Mouse (Mus musculus): ENCODE data around the gene Spdl1. TPM values are rescaled to one million over a fixed set of nuclear protein-coding genes. Genes with fewer than 3 reads are reported as not detected.

Spdl1 gene
- total and polyA plus RNA-seq, 2 experiments = 0.07 to 0.18 TPM

DNA sequence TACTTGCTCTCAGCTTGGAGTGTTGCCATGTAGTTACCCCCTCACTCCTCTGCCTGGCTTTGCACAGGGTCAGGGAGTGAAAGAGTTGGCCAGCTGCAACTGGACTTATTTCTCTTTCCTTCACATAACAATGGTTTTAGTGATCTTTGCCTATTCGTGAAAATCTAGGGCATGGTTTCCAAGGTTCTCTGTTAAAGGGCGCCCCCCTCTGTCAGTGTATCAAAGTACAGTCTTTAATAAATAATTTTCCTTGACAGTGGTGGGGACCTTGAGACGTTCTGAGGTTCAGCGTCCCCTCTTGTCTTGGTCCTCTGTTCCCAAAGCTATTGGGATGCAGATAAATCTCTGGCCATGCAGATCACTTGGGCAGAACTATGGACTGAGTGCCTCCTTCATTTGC is 37.3 kb downstream of the Spdl1 start:
- H3K27ac ChIP-seq (replicated peaks; ENCODE audit: insufficient read depth, low read depth, low read length) = no peak overlapping the region
- no peaks in the 10 kb centered on the region for H3K4me1 ChIP-seq (ENCODE audit: control insufficient read depth, insufficient read depth, low read length)
- TF ChIP-seq POLR2A (IDR thresholded peaks at IDR 0.05; ENCODE audit: extremely low read depth, insufficient read depth, low read length) = no peak
- no peak for TF ChIP-seq CTCF (IDR thresholded peaks at IDR 0.05; ENCODE audit: low read depth, low read length)
- no peak overlapping the region for H3K4me3 ChIP-seq (ENCODE audit: insufficient read depth, low read depth, low read length)
- 30% methylated on average over 4 of the region's 4 CpGs for WGBS
- no peaks in the 10 kb centered on the region for H3K36me3 ChIP-seq (ENCODE audit: control insufficient read depth, insufficient read depth, low read length)
- no peaks in the 10 kb centered on the region for H3K79me2 ChIP-seq (ENCODE audit: control insufficient read depth, insufficient read depth, low read length)
- no peak overlapping the region for H3K9ac ChIP-seq (ENCODE audit: low read depth, low read length)
- no peaks in the 10 kb centered on the region for H3K27me3 ChIP-seq (ENCODE audit: control insufficient read depth, insufficient read depth, low read length)
- no peak for DNase-seq (ENCODE audit: extremely low read depth, low read depth, low spot score)

DNA sequence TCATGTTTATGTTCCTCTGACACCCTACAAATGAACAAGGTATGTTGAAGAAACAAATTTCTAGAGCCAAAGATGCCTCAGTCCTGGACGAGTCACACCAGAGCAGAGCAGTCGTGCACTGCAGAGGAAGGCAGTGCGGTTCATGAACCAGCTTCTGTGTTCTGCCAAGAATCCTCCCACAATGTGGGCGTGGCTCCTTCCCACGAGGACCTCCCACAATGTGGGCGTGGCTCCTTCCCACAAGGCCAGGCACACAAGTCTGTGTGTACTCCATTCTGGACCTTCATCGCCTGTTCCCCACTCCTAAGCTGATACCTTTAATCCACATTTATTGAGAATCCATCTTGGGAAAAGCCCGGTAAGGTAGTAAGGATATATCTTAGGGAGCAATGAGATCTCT is 41.6 kb downstream of the Spdl1 start:
- Histone ChIP-seq H3K27ac (replicated peaks; ENCODE audit: insufficient read depth, low read depth, low read length) (no peak overlapping the region), H3K4me3 (ENCODE audit: insufficient read depth, low read depth, low read length) (no peak overlapping the region), H3K4me1 (ENCODE audit: control insufficient read depth, insufficient read depth, low read length) (no peaks in the 10 kb centered on the region), H3K9ac (ENCODE audit: low read depth, low read length) (no peak overlapping the region), H3K36me3 (ENCODE audit: control insufficient read depth, insufficient read depth, low read length) (no peaks in the 10 kb centered on the region), H3K79me2 (ENCODE audit: control insufficient read depth, insufficient read depth, low read length) (no peaks in the 10 kb centered on the region), H3K27me3 (ENCODE audit: control insufficient read depth, insufficient read depth, low read length) (no peaks in the 10 kb centered on the region)
- TF ChIP-seq POLR2A (IDR thresholded peaks at IDR 0.05; ENCODE audit: extremely low read depth, insufficient read depth, low read length) (no peak), CTCF (IDR thresholded peaks at IDR 0.05; ENCODE audit: low read depth, low read length) (no peak)
- no peak for DNase-seq (ENCODE audit: extremely low read depth, low read depth, low spot score)
- 50% methylated on average over 8 of the region's 8 CpGs for WGBS

DNA sequence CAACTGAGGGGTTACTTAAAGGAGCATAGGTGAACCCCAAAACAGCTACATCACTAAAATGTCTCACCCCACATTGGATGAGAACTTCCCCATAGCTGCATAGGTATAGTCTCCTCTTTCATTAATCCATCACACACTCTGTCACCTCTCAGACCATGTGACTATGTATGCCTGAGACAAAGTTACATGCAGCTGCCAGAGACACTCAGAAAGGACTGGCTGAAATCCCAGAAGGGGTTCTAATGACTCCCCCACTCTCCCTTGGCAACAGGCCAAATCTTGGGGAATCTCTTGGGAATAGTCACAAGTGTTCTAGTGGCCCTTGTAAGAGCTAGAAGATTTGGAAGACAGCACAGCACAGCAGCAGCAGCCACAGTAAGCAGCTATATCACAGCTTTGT is 48.6 kb downstream of the Spdl1 start:
- TF ChIP-seq POLR2A (IDR thresholded peaks at IDR 0.05; ENCODE audit: extremely low read depth, insufficient read depth, low read length) = no peak
- TF ChIP-seq CTCF (IDR thresholded peaks at IDR 0.05; ENCODE audit: low read depth, low read length) = no peak
- H3K4me3 ChIP-seq (ENCODE audit: insufficient read depth, low read depth, low read length) = no peak overlapping the region
- H3K79me2 ChIP-seq (ENCODE audit: control insufficient read depth, insufficient read depth, low read length) = no peaks in the 10 kb centered on the region
- H3K27me3 ChIP-seq (ENCODE audit: control insufficient read depth, insufficient read depth, low read length) = no peaks in the 10 kb centered on the region
- H3K9ac ChIP-seq (ENCODE audit: low read depth, low read length) = no peak overlapping the region
- DNase-seq (ENCODE audit: extremely low read depth, low read depth, low spot score) = no peak
- H3K27ac ChIP-seq (replicated peaks; ENCODE audit: insufficient read depth, low read depth, low read length) = no peak overlapping the region
- H3K36me3 ChIP-seq (ENCODE audit: control insufficient read depth, insufficient read depth, low read length) = no peaks in the 10 kb centered on the region
- no peaks in the 10 kb centered on the region for H3K4me1 ChIP-seq (ENCODE audit: control insufficient read depth, insufficient read depth, low read length)

DNA sequence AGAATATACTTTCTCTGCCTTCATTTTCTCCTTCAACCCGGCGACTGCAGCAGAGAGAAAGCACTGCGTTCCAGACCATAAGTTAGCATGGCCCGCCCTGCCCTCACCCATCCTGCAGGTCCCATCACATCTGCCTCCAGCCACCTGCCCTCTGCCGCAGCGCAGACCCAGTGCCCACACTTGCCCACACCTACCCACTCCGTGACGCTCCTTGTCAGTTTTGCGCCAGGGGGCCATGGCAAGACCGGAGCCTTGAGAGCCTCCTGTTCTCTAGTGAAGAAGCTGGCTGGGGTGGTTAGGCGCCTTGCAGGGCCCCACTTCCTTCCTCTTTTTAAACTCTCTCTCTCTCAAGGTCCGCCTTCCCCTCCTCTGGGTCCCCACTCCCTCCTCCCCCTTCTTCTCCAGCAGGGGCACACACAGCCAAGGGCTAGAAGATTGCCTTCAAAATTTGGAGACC is 49.8 kb downstream of the Spdl1 start, which contains the start of gene Dock2:
TSS of gene Dock2 (minus strand) at position 306 of the 457 bp plus-strand sequence.
- Histone ChIP-seq H3K27me3 (ENCODE audit: control insufficient read depth, insufficient read depth, low read length) (no peaks in the 10 kb centered on the region), H3K4me1 (ENCODE audit: control insufficient read depth, insufficient read depth, low read length) (no peaks in the 10 kb centered on the region), H3K9ac (ENCODE audit: low read depth, low read length) (peak within 1 kb of the TSS; percentile 64), H3K4me3 (ENCODE audit: insufficient read depth, low read depth, low read length) (peak within 1 kb of the TSS; percentile 84), H3K79me2 (ENCODE audit: control insufficient read depth, insufficient read depth, low read length) (no peaks in the 10 kb centered on the region), H3K27ac (replicated peaks; ENCODE audit: insufficient read depth, low read depth, low read length) (no peak within 1 kb of the TSS; the same call in 1 of the 2 replicates), H3K36me3 (ENCODE audit: control insufficient read depth, insufficient read depth, low read length) (no peaks in the 10 kb centered on the region)
- 73% methylated on average over 12 of the region's 12 CpGs for WGBS
- no peak for TF ChIP-seq POLR2A (IDR thresholded peaks at IDR 0.05; ENCODE audit: extremely low read depth, insufficient read depth, low read length)
- TF ChIP-seq CTCF (IDR thresholded peaks at IDR 0.05; ENCODE audit: low read depth, low read length) = no peak
- peak; percentile 8 for DNase-seq (ENCODE audit: extremely low read depth, low read depth, low spot score)

DNA sequence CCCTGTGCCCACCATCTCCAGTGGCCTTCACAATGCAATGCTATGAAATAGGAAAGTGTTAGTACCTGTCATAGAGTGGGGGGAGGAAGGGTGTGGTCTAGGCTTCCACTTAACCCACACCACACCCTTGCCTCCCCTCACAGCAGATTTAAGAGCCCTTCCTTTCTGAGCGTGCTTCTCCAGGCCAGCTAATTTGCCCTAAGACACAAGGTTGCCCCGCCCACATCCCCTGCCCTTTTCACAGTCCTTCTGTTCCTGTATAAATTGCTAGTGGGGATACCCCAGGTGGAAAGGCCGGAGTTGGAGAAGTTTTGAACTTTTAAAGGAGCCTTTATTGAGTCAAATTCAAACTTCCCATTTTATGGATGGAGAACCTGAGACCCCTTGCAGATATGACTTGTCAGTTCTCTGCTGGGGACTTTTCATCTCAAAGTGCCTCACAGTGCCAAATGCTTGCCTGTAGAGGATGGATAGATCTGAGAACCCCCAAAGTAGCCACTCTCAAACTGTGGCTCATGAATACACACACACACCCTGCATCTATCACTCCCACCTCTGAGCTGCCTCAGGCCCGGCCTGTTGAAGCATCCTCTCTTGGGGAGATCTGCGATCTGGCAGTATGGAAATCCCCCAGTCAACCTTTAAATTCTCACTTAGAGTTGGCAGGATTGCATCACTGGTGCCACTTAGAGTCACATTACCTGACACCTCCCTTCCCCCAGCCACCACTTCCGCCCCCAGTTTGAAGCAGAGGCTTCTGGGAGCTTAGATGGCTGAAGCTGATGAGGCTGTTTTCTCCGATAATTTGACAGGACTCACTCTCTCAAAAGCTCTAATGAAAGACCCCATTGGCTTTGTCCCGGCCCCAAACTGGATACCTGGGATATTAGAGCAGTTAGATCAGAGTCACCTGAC is 50.7 kb downstream of the Spdl1 start:
- no peaks in the 10 kb centered on the region for H3K36me3 ChIP-seq (ENCODE audit: control insufficient read depth, insufficient read depth, low read length)
- no peak overlapping the region; the same call in 1 of the 2 replicates for H3K27ac ChIP-seq (replicated peaks; ENCODE audit: insufficient read depth, low read depth, low read length)
- H3K4me3 ChIP-seq (ENCODE audit: insufficient read depth, low read depth, low read length) = peak overlapping the region; percentile 84
- no peak for TF ChIP-seq POLR2A (IDR thresholded peaks at IDR 0.05; ENCODE audit: extremely low read depth, insufficient read depth, low read length)
- TF ChIP-seq CTCF (IDR thresholded peaks at IDR 0.05; ENCODE audit: low read depth, low read length) = no peak
- WGBS = 66% methylated on average over 8 of the region's 8 CpGs
- no peaks in the 10 kb centered on the region for H3K4me1 ChIP-seq (ENCODE audit: control insufficient read depth, insufficient read depth, low read length)
- H3K79me2 ChIP-seq (ENCODE audit: control insufficient read depth, insufficient read depth, low read length) = no peaks in the 10 kb centered on the region
- DNase-seq (ENCODE audit: extremely low read depth, low read depth, low spot score) = peak; percentile 9
- peak overlapping the region; percentile 64 for H3K9ac ChIP-seq (ENCODE audit: low read depth, low read length)
- H3K27me3 ChIP-seq (ENCODE audit: control insufficient read depth, insufficient read depth, low read length) = no peaks in the 10 kb centered on the region

DNA sequence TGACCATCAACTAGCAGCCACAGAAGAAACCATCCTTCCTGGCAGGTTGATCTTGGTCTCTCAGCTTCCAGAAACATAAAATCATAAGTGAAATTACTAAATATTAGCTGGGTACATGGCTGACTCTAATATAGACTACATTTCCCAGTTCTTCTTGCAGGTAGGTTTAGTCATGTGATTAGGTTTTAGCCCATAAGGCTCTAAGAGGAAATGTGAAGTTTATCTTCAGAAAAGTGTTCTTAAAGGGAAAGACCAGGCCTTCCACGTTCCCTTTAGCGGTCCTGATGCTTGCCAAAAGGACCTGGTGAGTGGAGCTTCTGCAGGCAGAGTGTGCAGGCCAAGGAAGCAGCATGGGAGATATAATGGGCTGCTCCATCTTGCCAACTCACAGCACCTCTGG is 52.7 kb downstream of the Spdl1 start:
- 70% methylated on average over 2 of the region's 2 CpGs for WGBS
- no peak overlapping the region for H3K4me3 ChIP-seq (ENCODE audit: insufficient read depth, low read depth, low read length)
- H3K9ac ChIP-seq (ENCODE audit: low read depth, low read length) = no peak overlapping the region
- H3K27ac ChIP-seq (replicated peaks; ENCODE audit: insufficient read depth, low read depth, low read length) = no peak overlapping the region
- DNase-seq (ENCODE audit: extremely low read depth, low read depth, low spot score) = no peak
- no peaks in the 10 kb centered on the region for H3K4me1 ChIP-seq (ENCODE audit: control insufficient read depth, insufficient read depth, low read length)
- H3K79me2 ChIP-seq (ENCODE audit: control insufficient read depth, insufficient read depth, low read length) = no peaks in the 10 kb centered on the region
- no peaks in the 10 kb centered on the region for H3K36me3 ChIP-seq (ENCODE audit: control insufficient read depth, insufficient read depth, low read length)
- TF ChIP-seq POLR2A (IDR thresholded peaks at IDR 0.05; ENCODE audit: extremely low read depth, insufficient read depth, low read length) (no peak), CTCF (IDR thresholded peaks at IDR 0.05; ENCODE audit: low read depth, low read length) (no peak)
- H3K27me3 ChIP-seq (ENCODE audit: control insufficient read depth, insufficient read depth, low read length) = no peaks in the 10 kb centered on the region
